Mouse (Mus musculus): ENCODE measurements around the gene Kif13a. TPM values are rescaled to one million over a fixed set of nuclear protein-coding genes. Genes with fewer than 3 reads are reported as not detected.

The Kif13a gene
- 15.7 and 33.5 TPM in 2 replicates for polyA plus RNA-seq (2012; rRNA removed)

GRCm38 (mm10) chr13:46929719-46930658 lies at the start of gene Kif13a:
Gene Kif13a (minus strand): TSS chr13:46929867.
- peaks cover 11% of the 10 kb centered on the region; the same call in 1 of the 2 replicates for H3K4me1 ChIP-seq (ENCODE audit: control insufficient read depth, insufficient read depth, insufficient read length, low read length)
- H3K27me3 ChIP-seq (ENCODE audit: control insufficient read depth, insufficient read depth, low read length): no peaks in the 10 kb centered on the region
- H3K27ac ChIP-seq (ENCODE audit: insufficient read depth, low read depth, low read length): peak within 1 kb of the TSS; percentile 97
- peak; percentile 12; the same call in 1 of the 2 replicates for TF ChIP-seq CTCF (IDR thresholded peaks at IDR 0.05; ENCODE audit: extremely low read depth, insufficient read length, insufficient replicate concordance, low read depth, low read length)
- TF ChIP-seq POLR2A (IDR thresholded peaks at IDR 0.05; ENCODE audit: low read depth, low read length): peak; percentile 85
- 2% methylated on average over 96 of the region's 96 CpGs for WGBS
- no peaks in the 10 kb centered on the region for H3K36me3 ChIP-seq (ENCODE audit: control insufficient read depth, insufficient read depth, low read length)
- peak within 1 kb of the TSS; percentile 88 for H3K4me3 ChIP-seq (ENCODE audit: low read depth, low read length)

- peaks cover 21% of the 10 kb centered on the region; the same call in 1 of the 2 replicates for H3K4me1 ChIP-seq (ENCODE audit: control insufficient read depth, insufficient read depth, insufficient read length, low read length)
- WGBS: 84% methylated on average over 7 of the region's 7 CpGs
- H3K36me3 ChIP-seq (ENCODE audit: control insufficient read depth, insufficient read depth, low read length): no peaks in the 10 kb centered on the region
- H3K27ac ChIP-seq (ENCODE audit: insufficient read depth, low read depth, low read length): no peak overlapping the region
- no peaks in the 10 kb centered on the region for H3K27me3 ChIP-seq (ENCODE audit: control insufficient read depth, insufficient read depth, low read length)
- no peak overlapping the region for H3K4me3 ChIP-seq (ENCODE audit: low read depth, low read length)
- no peak for TF ChIP-seq CTCF (IDR thresholded peaks at IDR 0.05; ENCODE audit: extremely low read depth, insufficient read length, insufficient replicate concordance, low read depth, low read length)
Measured at GRCm38 (mm10) chr13:46976532-46976931, 46.9 kb upstream of the Kif13a start.

GRCm38 (mm10) chr13:46975930-46976329 lies 46.3 kb upstream of the Kif13a start:
- TF ChIP-seq POLR2A (IDR thresholded peaks at IDR 0.05; ENCODE audit: low read depth, low read length) (no peak), CTCF (IDR thresholded peaks at IDR 0.05; ENCODE audit: extremely low read depth, insufficient read length, insufficient replicate concordance, low read depth, low read length) (no peak)
- Histone ChIP-seq H3K4me3 (ENCODE audit: low read depth, low read length) (no peak overlapping the region), H3K27ac (ENCODE audit: insufficient read depth, low read depth, low read length) (no peak overlapping the region), H3K27me3 (ENCODE audit: control insufficient read depth, insufficient read depth, low read length) (no peaks in the 10 kb centered on the region), H3K4me1 (ENCODE audit: control insufficient read depth, insufficient read depth, insufficient read length, low read length) (peaks cover 18% of the 10 kb centered on the region; the same call in 1 of the 2 replicates), H3K36me3 (ENCODE audit: control insufficient read depth, insufficient read depth, low read length) (no peaks in the 10 kb centered on the region)
- 50% methylated on average over 4 of the region's 4 CpGs for WGBS

- no peak for TF ChIP-seq CTCF (IDR thresholded peaks at IDR 0.05; ENCODE audit: extremely low read depth, insufficient read length, insufficient replicate concordance, low read depth, low read length)
- no peak for TF ChIP-seq POLR2A (IDR thresholded peaks at IDR 0.05; ENCODE audit: low read depth, low read length)
- no peak overlapping the region for H3K4me3 ChIP-seq (ENCODE audit: low read depth, low read length)
Measured at GRCm38 (mm10) chr13:46975031-46975551, 45.4 kb upstream of the Kif13a start.

GRCm38 (mm10) chr13:46970286-46970945 lies 40.7 kb upstream of the Kif13a start:
- Histone ChIP-seq H3K27ac (ENCODE audit: insufficient read depth, low read depth, low read length) (peak overlapping the region; percentile 90), H3K36me3 (ENCODE audit: control insufficient read depth, insufficient read depth, low read length) (no peaks in the 10 kb centered on the region), H3K4me3 (ENCODE audit: low read depth, low read length) (peak overlapping the region; percentile 54), H3K4me1 (ENCODE audit: control insufficient read depth, insufficient read depth, insufficient read length, low read length) (peaks cover 9% of the 10 kb centered on the region; the same call in 1 of the 2 replicates), H3K27me3 (ENCODE audit: control insufficient read depth, insufficient read depth, low read length) (no peaks in the 10 kb centered on the region)
- TF ChIP-seq CTCF (IDR thresholded peaks at IDR 0.05; ENCODE audit: extremely low read depth, insufficient read length, insufficient replicate concordance, low read depth, low read length) (no peak), POLR2A (IDR thresholded peaks at IDR 0.05; ENCODE audit: low read depth, low read length) (no peak)
- 12% methylated on average over 10 of the region's 10 CpGs for WGBS

More at GRCm38 (mm10) chr13:46975031-46975551, 45.4 kb upstream of the Kif13a start:
- Histone ChIP-seq H3K27ac (ENCODE audit: insufficient read depth, low read depth, low read length) (no peak overlapping the region), H3K36me3 (ENCODE audit: control insufficient read depth, insufficient read depth, low read length) (no peaks in the 10 kb centered on the region), H3K27me3 (ENCODE audit: control insufficient read depth, insufficient read depth, low read length) (no peaks in the 10 kb centered on the region), H3K4me1 (ENCODE audit: control insufficient read depth, insufficient read depth, insufficient read length, low read length) (peaks cover 14% of the 10 kb centered on the region; the same call in 1 of the 2 replicates)
- 70% methylated on average over 14 of the region's 14 CpGs for WGBS

GRCm38 (mm10) chr13:46968626-46969025 lies 39.0 kb upstream of the Kif13a start:
- WGBS: 85% methylated on average over 2 of the region's 2 CpGs
- H3K4me1 ChIP-seq (ENCODE audit: control insufficient read depth, insufficient read depth, insufficient read length, low read length): peaks cover 9% of the 10 kb centered on the region; the same call in 1 of the 2 replicates
- H3K27ac ChIP-seq (ENCODE audit: insufficient read depth, low read depth, low read length): no peak overlapping the region
- H3K4me3 ChIP-seq (ENCODE audit: low read depth, low read length): no peak overlapping the region
- no peaks in the 10 kb centered on the region for H3K27me3 ChIP-seq (ENCODE audit: control insufficient read depth, insufficient read depth, low read length)
- TF ChIP-seq CTCF (IDR thresholded peaks at IDR 0.05; ENCODE audit: extremely low read depth, insufficient read length, insufficient replicate concordance, low read depth, low read length): no peak
- no peak for TF ChIP-seq POLR2A (IDR thresholded peaks at IDR 0.05; ENCODE audit: low read depth, low read length)
- no peaks in the 10 kb centered on the region for H3K36me3 ChIP-seq (ENCODE audit: control insufficient read depth, insufficient read depth, low read length)
